Mouse (Mus musculus): ENCODE results near the gene Rpl41.
"Not testable (repeated sequence)": the region's sequence is repeated elsewhere in the genome, so short reads cannot be mapped to it uniquely, and the experiment has no call there.

Rpl41 gene

GRCm38 (mm10) chr10:128550144-128550823 is 1.2 kb upstream of the Rpl41 start:
- not testable (repeated sequence) for DNase-seq

GRCm38 (mm10) chr10:128549682-128550057 is 565 bp upstream of the Rpl41 start:
- DNase-seq, result peak; percentile 46 to 55

- DNase-seq, result peak; percentile 40 to 64
Measured at GRCm38 (mm10) chr10:128548051-128548791, 884 bp downstream of the Rpl41 start.

- peak; percentile 92 to 94 for DNase-seq
Measured at GRCm38 (mm10) chr10:128547361-128548032, 1.6 kb downstream of the Rpl41 start, which contains the start of gene Zc3h10. Zc3h10 (minus strand) TSS chr10:128547774.

- DNase-seq, result no peak
Measured at GRCm38 (mm10) chr10:128546787-128547186, 2.3 kb downstream of the Rpl41 start.

- no peak for DNase-seq
Measured at GRCm38 (mm10) chr10:128546361-128546760, 2.7 kb downstream of the Rpl41 start.

- no peak for DNase-seq
Measured at GRCm38 (mm10) chr10:128545570-128545898, 3.6 kb downstream of the Rpl41 start.

GRCm38 (mm10) chr10:128544674-128545569 is 4.2 kb downstream of the Rpl41 start:
- DNase-seq, result no peak

- no peak for DNase-seq
Measured at GRCm38 (mm10) chr10:128544151-128544657, 4.9 kb downstream of the Rpl41 start.

- DNase-seq, result no peak
Measured at GRCm38 (mm10) chr10:128543100-128543499, 6.0 kb downstream of the Rpl41 start.

GRCm38 (mm10) chr10:128538340-128538870 is 10.7 kb downstream of the Rpl41 start:
- DNase-seq, result no peak

- DNase-seq, result peak; percentile 90 to 91
Measured at GRCm38 (mm10) chr10:128536266-128536940, 12.7 kb downstream of the Rpl41 start.

GRCm38 (mm10) chr10:128535624-128536265 is 13.4 kb downstream of the Rpl41 start:
- no peak for DNase-seq

GRCm38 (mm10) chr10:128535206-128535605 is 13.9 kb downstream of the Rpl41 start:
- DNase-seq, result no peak

- no peak for DNase-seq
Measured at GRCm38 (mm10) chr10:128526366-128527356, 22.4 kb downstream of the Rpl41 start.

- DNase-seq, result peak; percentile 87 to 92
Measured at GRCm38 (mm10) chr10:128525671-128526308, 23.3 kb downstream of the Rpl41 start, which contains the start of gene Esyt1. Esyt1 (minus strand) TSS chr10:128525871.

- DNase-seq, result peak; percentile 68 to 71
Measured at GRCm38 (mm10) chr10:128524732-128525662, 24.1 kb downstream of the Rpl41 start.

Measured in cerebellum, postnatal 25 days (tissue).